Mouse (Mus musculus): Measurements from ENCODE around the gene Ttll12. TPM values are rescaled to one million over a fixed set of nuclear protein-coding genes. Genes with fewer than 3 reads are reported as not detected.

Ttll12 gene
- polyA plus RNA-seq, 1 experiment from 2014 or later, result 29.3 TPM

Other genes with a start within 250 kb of the Ttll12 start
- 29.4 and 31.6 TPM in 2 replicates for gene Arfgap3, start 244.9 kb downstream of the Ttll12 start, polyA plus RNA-seq (2016; fragmentation: Nextera tagmentation; extraction: Ambion mirVana)
- 70.8 and 72.0 TPM in 2 replicates for gene Pacsin2, start 130.6 kb downstream of the Ttll12 start, polyA plus RNA-seq (2016; fragmentation: Nextera tagmentation; extraction: Ambion mirVana)
- 24.5 and 25.4 TPM in 2 replicates for gene Ttll1, start 84.3 kb downstream of the Ttll12 start, polyA plus RNA-seq (2016; fragmentation: Nextera tagmentation; extraction: Ambion mirVana)
- gene Bik, start 68.3 kb downstream of the Ttll12 start, polyA plus RNA-seq (2016; fragmentation: Nextera tagmentation; extraction: Ambion mirVana), result 31.2 and 35.4 TPM in 2 replicates
- gene Tspo, start 31.6 kb downstream of the Ttll12 start, polyA plus RNA-seq (2016; fragmentation: Nextera tagmentation; extraction: Ambion mirVana), result 119 and 125 TPM in 2 replicates
- gene Mcat, start 31.4 kb downstream of the Ttll12 start, polyA plus RNA-seq (2016; fragmentation: Nextera tagmentation; extraction: Ambion mirVana), result 34.4 and 34.8 TPM in 2 replicates
- gene Scube1, start 129.9 kb upstream of the Ttll12 start, polyA plus RNA-seq (2016; fragmentation: Nextera tagmentation; extraction: Ambion mirVana), result 16.3 and 16.6 TPM in 2 replicates
- 0.10 TPM in 2 replicates for gene Mpped1, start 184.3 kb upstream of the Ttll12 start, polyA plus RNA-seq (2016; fragmentation: Nextera tagmentation; extraction: Ambion mirVana)

All from heart, embryonic 12.5 days (tissue).